Mouse (Mus musculus) heart, adult 8-10 months (tissue): ENCODE results near the gene Wdr19. TPM values are rescaled to one million over a fixed set of nuclear protein-coding genes. Genes with fewer than 3 reads are reported as not detected.
"Not testable (repeated sequence)": the region's sequence is repeated elsewhere in the genome, so short reads cannot be mapped to it uniquely, and the experiment has no call there.

Source experiments
- DNase-seq: peaks from one replicate; pipeline ENCODE4 v3.0.0; 2022; ENCODE audit warnings: low spot score
- total RNA-seq, 4 experiments: library from RNA; stranded (reverse); gene quantifications; 2 replicates each; pipeline ENCODE4 v1.2.4; 2022

Wdr19 gene
- total RNA-seq, 4 experiments from 2014 or later = 0.66 to 2.3 (median 1.2) TPM

GRCm38 (mm10) chr5:65191601-65192000 lies 7.9 kb upstream of the Wdr19 start:
- no peak for DNase-seq

- no peak for DNase-seq
Measured at GRCm38 (mm10) chr5:65194441-65194840, 5.1 kb upstream of the Wdr19 start.

DNA sequence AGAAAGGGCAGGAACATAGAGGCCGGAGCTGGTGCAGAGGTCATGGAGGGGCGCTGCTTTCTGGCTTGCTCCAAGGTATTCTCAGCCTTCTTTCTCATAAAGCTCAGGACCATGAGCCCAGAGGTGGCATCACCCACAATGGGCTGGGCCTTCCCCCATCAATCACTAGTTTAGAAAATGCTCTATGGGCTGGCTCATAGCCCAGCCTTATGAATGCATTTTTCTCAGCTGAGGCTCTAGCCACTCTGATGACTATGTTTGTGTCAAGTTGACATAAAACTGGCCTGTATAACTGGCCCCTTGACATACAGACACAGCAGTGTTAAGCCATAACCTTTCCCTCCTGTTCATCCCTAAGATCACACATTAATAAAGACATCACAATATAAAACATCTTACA lies 5.2 kb downstream of the Wdr19 start:
- no peak for DNase-seq

- DNase-seq = peak; percentile 28
Measured at GRCm38 (mm10) chr5:65213321-65213720, 13.8 kb downstream of the Wdr19 start.

- no peak for DNase-seq
Measured at GRCm38 (mm10) chr5:65217305-65218269, 18.1 kb downstream of the Wdr19 start.

- DNase-seq = no peak
Measured at GRCm38 (mm10) chr5:65221037-65221436, 21.5 kb downstream of the Wdr19 start.

DNA sequence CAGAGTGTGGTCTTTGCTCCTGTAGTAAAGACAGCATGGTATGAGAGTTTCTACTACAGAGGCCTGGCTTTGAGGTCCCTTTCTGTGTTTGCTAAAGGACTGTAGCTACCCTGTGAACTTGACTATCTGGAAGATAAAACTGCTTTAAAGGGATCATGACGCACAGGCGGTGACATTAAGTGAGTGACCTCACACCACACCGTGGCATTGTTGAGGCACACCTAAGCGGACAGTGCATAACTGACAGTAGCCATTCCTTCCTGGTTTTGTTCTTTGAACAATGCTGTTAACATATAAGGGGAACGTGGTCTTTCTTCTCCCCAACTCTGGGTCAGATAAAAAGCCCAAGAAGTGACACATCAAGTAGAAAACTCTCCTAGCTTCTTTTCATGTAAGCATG lies 24.6 kb downstream of the Wdr19 start:
- no peak for DNase-seq

- no peak for DNase-seq
Measured at GRCm38 (mm10) chr5:65231289-65232003, 31.9 kb downstream of the Wdr19 start.

GRCm38 (mm10) chr5:65242740-65243139 lies 43.2 kb downstream of the Wdr19 start:
- DNase-seq = peak; percentile 6

DNA sequence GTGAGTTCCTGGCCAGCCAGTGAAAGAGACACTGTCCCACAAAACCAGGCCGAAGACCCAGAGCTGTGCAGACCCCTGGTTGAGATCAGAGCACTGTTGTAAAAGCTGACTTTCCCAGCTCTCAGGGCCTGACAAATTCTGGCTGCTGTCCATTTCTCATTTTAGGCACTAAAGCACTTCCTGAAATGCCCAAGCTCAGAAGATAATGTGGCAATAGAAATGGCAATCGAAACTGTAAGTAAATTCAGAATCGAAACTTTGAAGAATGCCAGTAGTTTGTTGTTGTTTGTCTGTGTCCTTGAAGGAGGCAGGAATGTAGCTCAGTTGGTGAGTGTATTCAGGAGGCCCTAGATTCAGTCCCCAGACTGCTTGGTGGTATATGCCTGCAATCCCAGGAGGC lies 47.8 kb downstream of the Wdr19 start:
- DNase-seq = no peak

- DNase-seq = no peak
Measured at GRCm38 (mm10) chr5:65250185-65250855, 50.8 kb downstream of the Wdr19 start.

- no peak for DNase-seq
Measured at GRCm38 (mm10) chr5:65257910-65258505, 58.5 kb downstream of the Wdr19 start.

GRCm38 (mm10) chr5:65273966-65274365 lies 74.5 kb downstream of the Wdr19 start:
- DNase-seq = no peak

GRCm38 (mm10) chr5:65279133-65279651 lies 79.7 kb downstream of the Wdr19 start:
- peak; percentile 4 for DNase-seq

DNA sequence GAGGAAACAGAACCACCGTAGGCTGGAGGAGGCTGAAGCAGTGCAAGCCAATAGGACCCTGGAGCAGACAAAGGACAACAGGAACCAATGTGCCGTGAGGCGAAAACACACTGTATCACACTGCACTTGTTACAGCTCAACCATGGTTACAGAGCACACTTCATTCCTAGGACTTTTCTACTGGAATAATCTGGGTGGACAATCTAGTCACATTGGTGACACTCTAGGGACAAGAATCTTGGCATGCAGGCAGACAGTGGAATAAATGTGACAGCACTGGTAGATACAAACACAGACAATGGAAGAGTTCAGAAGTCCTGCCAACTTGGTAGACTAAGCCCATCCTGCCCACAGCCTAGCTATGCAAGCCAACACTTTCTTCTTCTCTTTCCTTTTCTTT lies 81.7 kb downstream of the Wdr19 start:
- DNase-seq = no peak

DNA sequence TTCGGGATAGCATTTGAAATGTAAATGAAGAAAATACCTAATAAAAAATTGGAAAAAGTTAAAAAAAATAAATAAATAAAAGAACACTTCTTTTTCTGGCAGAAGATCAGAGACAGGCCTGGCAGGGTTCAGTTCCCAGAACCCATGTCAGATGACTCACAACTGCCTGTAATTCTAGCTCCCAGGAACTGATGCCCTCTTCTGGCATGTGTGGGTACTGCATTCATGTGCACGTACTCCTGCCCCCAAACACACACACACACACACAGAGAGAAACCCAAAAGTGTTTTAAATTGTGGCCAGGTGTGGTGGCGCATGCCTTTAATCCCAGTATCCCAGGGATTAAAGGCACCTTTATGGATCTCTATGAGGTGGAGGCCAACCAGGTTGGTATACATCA lies 84.7 kb downstream of the Wdr19 start:
- no peak for DNase-seq

DNA sequence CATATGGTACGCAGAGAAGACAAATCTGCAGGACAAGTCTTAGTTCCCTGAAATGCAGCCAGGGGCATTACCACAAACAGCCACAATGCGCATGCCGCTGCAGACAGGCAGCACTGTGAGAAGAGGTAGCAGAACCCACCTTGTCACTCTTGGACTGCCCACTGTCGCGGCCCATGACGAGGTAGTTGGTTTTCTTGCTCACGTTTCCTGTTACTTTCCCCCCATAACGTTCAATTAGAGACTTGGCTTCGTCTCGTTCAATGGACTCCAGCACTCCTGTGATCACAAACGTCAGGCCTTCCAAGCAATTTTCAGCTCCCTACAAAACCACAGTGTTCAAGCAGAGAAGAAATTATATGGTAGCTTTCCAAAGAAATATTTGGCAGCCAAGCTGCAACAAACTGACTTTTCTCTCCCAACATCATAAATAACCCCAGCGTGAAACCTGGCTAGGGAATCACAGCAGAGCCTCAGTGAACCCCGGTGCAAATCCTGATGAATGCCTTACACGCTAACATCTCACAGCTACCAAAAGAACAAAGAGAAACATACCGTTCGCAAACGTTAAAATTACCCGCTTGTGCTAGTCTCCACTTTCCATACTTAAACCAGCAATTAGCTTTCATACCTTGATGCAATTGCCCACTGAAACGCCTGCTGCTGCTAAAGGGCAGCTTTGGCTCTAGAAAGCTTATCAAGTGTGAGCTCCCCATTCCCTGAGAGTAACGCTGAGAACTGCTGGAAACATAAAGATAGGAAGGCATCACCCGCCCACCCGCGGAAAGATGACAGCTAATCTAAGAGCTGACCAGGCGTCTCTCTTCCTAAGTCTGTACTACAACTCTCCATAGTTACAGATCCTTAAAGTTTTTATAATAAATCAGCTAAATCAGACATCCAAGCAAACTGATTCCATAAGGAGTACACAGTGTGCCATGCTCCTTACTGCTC lies 88.5 kb downstream of the Wdr19 start:
- no peak for DNase-seq

DNA sequence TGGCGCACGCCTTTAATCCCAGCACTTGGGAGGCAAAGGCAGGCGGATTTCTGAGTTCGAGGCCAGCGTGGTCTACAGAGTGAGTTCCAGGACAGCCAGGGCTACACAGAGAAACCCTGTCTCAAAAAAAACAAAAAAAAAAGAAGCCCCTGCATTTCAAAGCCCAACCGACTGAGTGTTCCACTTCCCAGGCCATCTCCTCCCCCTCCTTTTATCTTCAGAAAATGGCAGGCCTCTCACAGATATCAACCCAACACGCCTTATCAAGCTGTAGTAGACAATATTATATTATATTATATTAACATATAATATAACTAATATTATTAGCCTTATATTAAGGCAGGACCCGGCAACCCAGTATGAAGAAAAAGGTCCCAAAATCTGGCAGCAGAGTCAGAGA lies 89.5 kb downstream of the Wdr19 start:
- DNase-seq = not testable (repeated sequence)

DNA sequence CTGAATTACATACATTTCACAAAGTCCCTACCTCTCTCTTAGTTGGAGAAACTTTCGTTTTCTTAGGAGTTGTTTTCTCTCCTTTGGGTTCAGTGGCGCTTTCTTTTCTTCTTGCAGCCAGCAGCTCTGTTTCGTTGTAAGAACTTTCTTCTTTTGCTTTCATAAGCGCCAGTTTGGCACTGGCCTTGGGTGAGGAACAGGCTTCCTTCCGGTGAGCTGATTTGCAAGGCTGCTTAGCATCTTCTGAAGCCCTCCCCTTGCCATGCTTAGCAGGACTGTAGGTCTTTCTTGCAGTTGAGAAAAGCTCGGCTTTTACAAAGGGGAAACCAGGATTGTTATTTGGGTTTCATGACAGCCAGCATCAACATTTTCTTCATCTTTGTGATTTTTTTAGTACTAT lies 94.1 kb downstream of the Wdr19 start:
- DNase-seq = no peak

- DNase-seq = no peak
Measured at GRCm38 (mm10) chr5:65294270-65294669, 94.8 kb downstream of the Wdr19 start.
